Mouse (Mus musculus) heart, postnatal 36 days (tissue): Measurements from ENCODE around the gene Svop. TPM values are rescaled to one million over a fixed set of nuclear protein-coding genes. Genes with fewer than 3 reads are reported as not detected.

Experiments used
- DNase-seq, 2 experiments: peaks; one replicate each; pipeline ENCODE4 v3.0.0; 2021 to 2022
- intact Hi-C: fragments of 180-260 bp; cut with DNase I; formaldehyde crosslinking; loops from one replicate; pipeline ENCODE4 v1.15.1; 2025
- total RNA-seq, 2 experiments: library from RNA; stranded (reverse); gene quantifications; 2 replicates each; pipeline ENCODE4 v1.2.3; 2021

The Svop gene
- total RNA-seq, 2 experiments from 2014 or later: not detected

DNA sequence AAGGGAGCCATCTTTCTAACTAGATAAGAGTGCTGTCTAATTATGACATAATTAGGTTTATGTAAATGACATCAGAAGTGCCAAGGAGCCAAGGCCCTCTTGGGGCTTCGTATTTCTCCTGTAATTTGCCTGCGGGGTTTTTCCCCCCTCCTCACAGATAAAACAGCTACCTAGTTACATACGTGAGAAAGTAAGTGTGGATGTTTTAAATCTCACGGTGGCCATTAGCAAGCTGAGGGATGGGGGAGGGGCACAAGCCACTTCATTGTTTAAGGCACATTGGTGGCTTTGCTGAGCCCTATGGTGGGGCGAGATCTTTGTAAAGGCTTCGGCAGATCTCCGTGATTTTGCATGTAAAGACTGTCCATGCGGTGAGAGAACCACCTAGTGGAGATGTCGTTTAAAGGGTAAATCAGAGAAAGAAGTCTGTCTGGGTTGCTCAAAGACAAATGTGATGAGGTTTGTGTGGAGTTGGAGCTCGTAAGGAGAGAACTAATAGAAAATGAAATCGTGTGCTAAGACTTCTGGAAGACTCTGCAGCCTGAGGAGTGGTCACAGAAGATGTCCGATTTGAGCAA lies 42.5 kb downstream of the Svop start:
- intact Hi-C loops: loop anchor here (5.0 kb wide), 1 partner anchor 197 kb away; no protein-coding TSS in a partner anchor
- DNase-seq: no peak

DNA sequence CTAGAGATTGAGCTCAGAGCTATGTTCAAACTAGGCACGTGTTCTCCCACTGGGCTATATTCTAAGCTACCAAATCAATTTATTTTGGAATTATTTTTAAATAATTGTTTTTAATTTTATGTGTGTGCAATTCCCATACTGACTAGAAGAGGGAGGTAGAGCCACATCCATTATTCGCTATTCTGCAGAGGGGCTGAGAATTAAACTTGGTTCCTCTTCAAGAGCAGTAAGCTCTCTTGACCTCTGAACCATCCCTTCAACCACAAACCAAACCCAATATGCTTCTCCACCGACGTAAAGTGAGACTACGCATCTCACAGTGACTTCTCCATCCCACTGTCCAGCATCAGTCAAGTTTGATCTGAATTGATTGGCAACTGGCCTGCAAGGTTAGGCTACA lies 44.2 kb downstream of the Svop start:
- no peak for DNase-seq
- intact Hi-C loops: loop anchor here (1.0 to 5.0 kb wide), 2 partner anchors 195 to 262 kb away; no protein-coding TSS in a partner anchor

DNA sequence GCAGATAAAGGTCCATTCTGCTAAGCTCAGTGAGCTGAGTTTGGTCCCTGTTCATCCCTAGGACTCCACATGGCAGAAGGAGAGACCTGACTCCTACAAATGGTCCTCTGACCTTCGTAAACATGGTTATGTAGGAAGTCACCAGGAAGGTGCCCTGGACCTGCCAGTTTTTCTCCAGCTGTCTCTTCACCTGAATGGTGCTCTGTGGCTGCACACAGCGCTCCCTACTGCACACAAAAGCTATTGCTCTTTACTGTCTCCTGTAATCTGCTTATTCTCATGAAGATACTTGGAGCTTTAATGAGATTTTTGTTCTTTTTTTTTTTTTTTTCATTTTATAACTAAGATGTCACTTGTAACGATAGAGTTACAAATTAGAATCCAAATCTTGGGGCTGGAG lies 44.8 kb downstream of the Svop start:
- intact Hi-C loops: loop anchor here (1.0 to 5.0 kb wide), 2 partner anchors 194 to 263 kb away; no protein-coding TSS in a partner anchor
- no peak for DNase-seq

DNA sequence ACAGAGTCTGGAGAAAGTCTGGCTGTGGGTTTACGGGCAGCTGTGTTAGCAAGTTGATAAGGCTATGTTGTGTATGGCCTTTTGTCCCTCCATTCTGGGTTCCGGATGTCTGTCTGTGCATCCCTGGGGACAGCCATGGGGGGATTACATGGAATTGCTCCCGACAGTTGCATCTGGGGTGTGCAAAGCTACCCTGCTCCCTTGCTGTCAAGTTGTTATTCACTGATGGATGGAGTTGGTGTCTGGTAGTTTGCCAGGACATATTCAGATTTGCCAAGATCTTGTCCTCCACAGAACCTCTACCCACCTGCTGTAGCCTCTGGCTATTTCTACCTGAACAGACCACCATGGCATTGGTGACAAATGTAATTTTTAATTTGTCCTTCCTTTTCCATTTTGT lies 45.2 kb downstream of the Svop start:
- no peak for DNase-seq

DNA sequence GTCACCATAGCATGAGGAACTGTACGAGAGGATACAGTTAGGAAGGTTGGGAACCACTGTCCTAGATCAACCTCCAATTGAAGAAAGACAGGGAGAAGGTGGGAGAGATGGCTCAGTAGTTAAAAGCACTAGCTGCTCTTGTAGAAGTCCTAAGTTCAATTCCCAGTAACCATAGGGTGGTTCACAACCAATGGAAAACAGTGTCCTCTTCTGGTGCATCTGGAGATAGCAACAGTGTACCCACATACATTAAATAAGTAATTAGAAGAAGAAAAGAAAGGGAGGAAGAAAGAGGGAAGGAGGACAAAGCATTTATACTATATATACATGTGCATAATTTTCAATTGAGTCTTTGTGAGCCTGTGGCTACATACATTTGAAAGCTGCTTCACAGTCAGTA lies 46.2 kb downstream of the Svop start:
- no peak for DNase-seq

More for the DNA sequence above, 45.2 kb downstream of the Svop start:
- intact Hi-C loops: loop anchor here (5.0 kb wide), 1 partner anchor 194 kb away; no protein-coding TSS in a partner anchor

DNA sequence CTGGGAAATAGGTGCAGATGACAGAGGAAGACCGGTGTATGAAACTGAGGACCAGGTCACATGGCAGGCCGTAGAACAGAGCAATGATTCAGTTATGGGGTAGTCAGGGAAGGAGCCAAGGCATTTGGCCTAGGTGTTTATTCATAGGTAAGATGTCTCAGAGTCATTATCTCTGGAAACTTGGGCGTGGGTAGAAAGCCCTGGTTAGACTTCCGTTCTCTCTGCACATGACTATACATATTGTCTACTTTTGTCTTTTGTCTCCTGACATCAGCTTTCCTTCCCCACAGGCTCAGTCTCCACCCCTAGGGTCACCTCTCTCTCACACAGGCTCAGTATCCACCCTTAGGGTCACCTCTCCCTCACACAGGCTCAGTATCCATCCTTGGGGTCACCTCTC lies 47.6 kb downstream of the Svop start:
- DNase-seq: no peak
- intact Hi-C loops: loop anchor here (2.0 kb wide), 1 partner anchor 49 kb away; no protein-coding TSS in a partner anchor

More for the DNA sequence above, 46.2 kb downstream of the Svop start:
- intact Hi-C loops: loop anchor here (1.0 to 5.0 kb wide), 3 partner anchors 50 to 193 kb away; no protein-coding TSS in a partner anchor

DNA sequence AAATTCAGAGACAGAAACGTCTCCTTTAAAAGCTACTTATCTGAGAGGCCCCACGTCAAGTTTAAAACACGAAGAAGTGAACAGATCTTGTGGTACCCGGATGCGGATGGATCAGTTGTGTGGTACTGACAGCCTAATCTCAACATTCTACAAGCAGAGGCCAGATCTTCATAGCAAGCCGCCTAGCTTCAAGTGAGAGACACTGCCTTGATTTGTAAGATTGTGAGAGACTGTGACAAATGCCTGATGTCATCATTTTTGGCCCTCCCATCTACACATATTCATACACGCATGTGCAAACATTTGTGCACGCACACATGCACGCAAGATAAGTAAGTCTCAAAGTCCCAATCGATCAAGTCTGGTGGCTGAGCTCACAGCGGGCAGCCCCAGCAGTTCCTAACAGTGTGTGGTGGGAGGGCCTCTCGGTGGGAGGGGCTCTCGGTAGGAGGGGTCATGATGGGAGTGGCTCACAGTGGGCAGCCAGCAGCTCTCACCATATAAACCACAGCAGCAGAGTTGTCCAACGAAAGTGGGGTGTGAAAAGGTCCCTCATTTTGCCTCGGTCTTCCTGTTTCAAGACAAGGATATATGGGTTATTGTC lies 49.9 kb downstream of the Svop start:
- intact Hi-C loops: no loop called here
- peak in 1 of 2 experiments; percentile 7 for DNase-seq

DNA sequence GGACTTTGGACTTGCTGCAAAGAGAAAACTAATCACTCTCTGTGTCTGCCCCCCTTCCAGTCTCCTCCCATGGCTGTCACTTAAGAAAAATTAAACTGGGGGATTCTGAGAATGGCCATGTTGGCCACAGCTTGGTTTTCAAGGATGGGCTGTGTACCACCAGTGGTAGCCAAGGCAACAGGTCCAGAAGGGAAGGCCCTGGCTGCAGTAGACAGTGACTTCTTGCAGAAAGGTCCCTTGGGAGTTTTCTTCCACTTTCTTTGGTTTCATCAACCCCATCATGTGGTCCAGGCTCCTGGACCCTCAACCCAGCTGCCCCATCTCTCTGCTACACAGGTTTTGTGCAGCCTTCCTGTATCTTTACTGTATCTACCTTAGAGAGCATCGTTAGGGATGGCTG lies 50.5 kb downstream of the Svop start:
- intact Hi-C loops: no loop called here
- DNase-seq: no peak

DNA sequence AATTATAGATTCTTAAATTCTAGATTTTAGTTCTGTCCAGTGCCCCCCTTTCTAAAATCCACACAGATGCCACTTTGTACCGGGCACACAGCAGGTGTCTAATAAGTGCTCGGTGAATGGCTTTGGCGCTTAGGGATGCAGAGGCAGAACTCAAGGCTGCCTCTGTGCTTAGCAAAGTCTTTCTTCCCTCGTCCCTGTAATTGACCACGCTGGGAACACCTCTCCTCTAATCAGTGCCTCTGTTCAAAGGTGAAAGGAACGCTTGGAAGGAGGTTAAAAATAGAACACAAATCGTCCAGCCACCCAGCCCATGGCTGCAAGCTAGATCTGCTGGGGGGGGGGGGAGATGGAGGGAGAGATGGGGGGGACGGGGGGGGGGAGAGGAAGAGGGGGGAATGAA lies 50.9 kb downstream of the Svop start:
- intact Hi-C loops: no loop called here
- no peak for DNase-seq

DNA sequence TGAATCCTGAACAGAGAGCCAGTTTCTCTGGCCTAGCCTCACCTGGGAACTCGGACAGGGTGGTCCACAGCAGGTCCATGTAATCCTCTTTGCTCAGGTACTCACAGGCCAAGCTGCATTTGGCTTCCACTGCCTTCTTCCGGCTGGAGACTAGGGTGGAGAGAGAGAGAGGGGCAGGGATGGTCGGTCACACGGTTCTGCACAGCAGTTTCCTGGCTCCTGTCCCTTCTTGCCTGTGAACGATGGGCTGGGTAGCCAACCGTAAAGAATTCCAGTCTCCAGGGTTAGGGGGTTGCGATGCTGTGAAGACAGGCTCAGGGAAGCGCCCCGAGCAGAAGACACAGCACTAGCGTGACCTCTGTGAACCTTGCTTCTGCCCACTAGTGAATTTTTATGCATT lies 56.3 kb downstream of the Svop start:
- intact Hi-C loops: no loop called here

DNA sequence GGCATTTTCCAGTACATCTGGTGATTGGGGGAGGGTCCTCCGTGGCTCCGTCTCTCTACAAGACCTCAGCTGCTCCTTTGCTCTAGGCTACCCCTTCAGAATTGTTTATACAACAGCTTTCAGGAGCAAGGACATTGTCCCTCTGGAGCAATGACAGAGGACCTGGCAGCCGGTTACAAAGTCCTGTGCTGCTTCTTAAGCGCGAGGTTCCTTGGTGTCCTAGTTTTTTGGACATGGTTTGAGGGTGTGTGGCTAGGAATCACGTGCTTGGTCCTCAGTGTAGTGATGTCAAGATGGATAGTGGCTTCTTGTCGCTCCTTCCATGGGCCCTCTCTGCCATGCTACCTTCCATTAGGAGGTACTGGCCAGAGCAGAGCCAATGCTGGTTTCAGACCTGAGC lies 57.0 kb downstream of the Svop start:
- DNase-seq: no peak
- intact Hi-C loops: no loop called here

More for the DNA sequence above, 56.3 kb downstream of the Svop start:
- DNase-seq: no peak

DNA sequence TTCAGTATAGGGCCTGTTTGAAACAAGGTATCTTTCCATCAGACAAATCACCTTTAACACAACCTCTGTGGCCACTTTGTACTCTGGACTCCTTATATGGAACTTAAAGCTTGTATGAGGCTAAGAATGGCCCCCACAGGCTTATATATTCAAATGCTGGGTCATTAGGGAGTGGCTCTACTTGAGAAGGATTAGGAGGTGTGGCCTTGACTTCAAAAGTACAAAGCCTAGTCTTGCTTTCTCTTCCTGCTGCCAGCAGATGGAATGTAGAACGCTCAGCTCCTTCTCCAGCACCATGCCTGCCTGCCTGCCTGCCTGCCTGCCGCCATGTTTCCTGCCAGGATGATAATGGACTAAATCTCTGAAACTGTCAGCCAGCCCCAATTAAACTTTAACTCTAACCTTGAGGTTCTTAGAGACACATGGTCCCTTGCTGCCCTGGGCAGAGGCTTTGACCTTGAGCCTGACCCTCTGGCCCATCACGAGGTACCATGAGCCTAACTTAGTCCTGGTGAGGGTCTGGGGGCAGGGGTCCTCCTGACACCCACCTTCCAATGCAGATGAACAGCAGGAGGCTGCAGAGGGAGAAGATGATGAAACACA lies 59.1 kb downstream of the Svop start:
- intact Hi-C loops: no loop called here
- no peak for DNase-seq

DNA sequence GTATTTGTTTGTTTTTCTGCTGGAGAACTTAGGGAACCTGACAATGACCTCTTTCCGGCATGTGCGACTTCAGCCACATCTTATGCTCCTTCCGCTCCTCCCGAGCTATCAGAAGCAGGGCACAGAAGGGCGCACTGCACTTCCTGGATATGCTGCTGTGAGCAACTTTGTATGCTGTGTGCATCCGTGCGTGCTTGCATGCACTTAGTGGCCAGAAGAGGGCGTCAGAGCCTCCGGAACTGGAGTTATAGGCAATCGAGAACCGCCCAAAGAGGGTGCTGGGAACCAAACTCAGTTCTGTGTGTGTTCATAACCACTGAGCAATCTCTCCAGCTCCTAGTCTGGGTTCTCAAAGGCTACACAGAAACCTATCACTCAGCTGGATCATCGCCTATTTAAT lies 60.7 kb downstream of the Svop start:
- intact Hi-C loops: no loop called here
- no peak for DNase-seq

DNA sequence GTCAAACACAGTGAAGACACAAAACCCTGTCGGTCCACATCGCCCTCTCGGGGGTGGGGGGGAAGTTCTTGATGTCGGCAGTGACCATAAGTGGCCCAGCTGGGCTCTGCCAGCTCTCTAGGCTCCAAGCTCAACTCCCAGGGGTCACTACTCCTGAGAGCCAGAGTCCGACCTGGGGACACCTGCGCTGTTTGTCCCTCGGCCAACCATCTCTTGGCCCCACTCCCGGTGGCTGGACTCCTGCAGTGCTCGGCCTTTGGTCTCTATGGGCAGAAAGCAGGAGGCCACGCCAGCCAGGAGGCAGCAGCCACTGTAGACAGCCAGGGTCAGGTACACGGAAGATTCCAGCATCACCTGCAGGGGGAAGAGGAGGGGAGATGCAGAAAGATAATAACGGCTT lies 63.3 kb downstream of the Svop start:
- intact Hi-C loops: no loop called here
- no peak for DNase-seq

DNA sequence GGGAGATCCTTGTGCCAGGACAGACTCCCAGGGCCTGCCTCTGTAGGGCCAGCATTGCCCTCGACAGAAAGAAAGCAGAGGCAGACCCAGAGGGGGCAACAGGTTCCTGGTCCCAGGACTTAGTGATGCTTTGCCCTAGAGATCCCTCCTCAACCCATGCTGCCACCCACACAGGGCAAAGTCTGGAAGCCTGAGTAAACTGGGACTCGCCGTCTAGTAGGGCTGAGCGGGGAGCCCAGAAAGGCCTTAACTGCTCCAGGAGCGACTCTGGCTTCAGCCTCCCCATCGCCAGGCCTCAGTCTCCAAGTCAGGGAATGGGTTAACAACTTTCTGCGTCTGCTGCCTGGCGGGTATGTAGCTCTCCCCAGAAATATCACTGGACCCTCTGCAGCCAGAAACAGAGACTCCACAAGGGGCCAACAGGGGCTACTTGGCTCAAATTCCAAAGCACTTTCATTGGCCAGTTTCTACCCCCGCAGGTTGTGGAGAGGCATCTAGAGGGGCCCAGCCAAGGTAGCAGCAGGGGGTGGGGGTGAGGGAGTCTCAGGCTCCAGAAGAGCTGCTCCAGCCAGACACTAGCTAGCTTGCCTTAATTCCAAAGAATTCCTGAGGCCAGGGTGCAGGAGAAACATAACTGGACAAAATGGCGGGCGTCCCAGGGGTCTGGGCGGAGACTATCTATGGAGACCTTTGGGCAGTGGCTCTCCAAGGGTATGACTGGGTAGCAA lies 64.0 kb downstream of the Svop start:
- intact Hi-C loops: no loop called here
- DNase-seq: no peak

DNA sequence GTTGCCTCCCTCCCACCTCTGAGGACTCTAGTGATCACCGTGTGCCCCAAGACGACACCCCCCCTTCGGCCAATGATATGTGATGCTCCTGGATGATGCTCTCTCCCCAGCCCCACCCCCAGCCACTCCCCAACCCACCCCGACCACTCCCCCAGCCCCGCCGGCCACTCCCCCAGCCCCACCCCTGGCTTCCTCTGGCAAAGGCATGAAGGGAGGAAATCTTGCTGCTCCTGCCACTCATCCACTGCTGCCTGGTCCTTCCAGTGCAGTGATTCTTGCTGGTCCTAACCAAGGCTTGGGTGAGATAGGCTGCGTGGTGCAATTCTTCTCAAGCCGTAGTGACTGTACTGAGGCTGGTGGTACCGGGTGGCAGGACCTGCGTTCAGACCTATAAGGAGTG lies 66.5 kb downstream of the Svop start:
- intact Hi-C loops: no loop called here
- no peak for DNase-seq

DNA sequence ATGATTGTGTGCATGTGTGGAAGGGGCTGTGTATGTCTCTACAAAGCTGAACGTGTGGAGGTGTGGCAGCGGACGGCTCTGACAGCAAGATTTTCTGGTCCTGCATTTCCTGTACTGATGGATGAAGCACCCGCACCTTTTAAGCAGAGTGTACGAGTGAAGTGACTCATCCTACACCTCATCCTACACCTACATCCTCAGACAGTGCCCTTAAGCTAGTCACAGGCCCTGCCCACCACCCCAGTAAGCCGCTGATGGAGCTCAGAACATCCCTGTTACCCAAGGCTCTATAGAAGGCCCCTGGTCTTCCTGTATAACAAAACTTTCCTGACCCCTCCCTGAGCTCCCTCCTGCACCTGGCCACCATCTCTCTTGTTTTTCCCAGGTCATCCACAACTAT lies 67.0 kb downstream of the Svop start:
- intact Hi-C loops: no loop called here
- no peak for DNase-seq

DNA sequence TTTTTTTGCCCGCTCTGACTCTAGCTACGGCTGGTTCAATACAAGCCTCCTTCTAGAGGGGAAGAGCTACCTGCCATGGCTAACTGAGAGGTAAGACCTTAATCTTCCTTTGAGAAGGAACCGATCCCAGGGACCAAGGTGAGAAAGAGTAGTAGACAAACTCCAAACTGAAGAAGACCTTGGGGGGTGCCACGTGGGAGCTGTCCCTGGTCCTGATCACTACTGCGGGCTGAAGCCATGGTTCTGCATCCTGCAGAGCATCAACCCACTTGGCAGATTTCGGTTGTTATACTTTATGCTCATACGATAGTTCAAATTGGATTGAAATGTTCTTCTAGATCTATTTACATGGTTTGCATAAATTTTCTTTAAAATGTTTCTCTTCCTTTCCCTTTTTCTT lies 76.2 kb downstream of the Svop start:
- DNase-seq: no peak
- intact Hi-C loops: no loop called here

DNA sequence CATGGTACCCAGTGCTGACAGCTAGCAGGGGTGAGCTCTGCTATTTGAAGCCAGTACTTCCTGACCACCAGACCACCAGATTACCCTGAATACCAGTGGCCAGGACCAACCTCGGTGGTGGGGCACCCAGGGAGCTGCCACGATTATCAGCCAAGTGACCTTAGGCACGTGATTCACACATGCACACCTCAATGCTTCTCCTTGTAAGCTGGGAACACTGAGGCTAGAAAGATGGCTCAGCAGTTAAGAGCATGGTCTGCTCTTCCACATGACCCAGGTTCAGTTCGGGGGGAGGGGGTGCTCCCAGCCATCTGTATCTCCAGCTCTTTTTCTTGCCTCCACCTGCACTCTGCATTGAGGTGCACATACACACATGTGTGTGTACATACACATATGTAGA lies 82.3 kb downstream of the Svop start:
- DNase-seq: no peak
- intact Hi-C loops: no loop called here

DNA sequence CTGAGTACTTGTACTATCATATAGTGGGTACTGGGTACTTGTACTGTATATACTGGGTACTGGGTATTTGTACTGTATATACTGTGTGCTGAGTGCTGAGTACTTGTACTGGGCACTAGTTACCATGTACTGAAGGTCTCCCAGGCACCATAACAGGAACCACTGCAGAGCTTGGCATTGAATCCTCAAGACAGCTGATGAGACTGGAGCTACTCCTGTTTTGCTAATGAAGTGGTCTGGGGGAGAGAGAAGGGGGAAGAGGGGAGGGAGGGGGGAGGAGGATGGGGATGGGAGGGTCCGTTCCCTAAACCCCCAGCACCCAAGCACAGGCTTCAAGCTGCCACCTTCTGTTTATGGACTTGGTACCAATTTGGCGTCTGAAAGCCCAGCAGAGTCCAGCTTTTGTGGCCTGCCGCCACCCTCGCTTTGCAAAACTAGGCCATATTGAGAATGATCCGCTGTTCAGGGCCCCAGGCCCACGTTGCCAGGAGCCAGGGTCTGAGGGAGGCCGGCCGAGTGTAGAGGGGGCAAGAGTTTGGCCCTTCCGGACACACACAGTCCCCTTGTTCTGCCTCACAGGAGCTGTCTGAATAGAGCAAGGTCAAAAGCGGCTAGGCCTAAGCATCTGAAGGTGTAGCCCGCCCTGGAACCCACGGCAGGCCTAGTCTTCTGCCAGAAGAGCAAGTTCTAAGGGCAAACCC lies 83.5 kb downstream of the Svop start:
- no peak for DNase-seq
- intact Hi-C loops: no loop called here

DNA sequence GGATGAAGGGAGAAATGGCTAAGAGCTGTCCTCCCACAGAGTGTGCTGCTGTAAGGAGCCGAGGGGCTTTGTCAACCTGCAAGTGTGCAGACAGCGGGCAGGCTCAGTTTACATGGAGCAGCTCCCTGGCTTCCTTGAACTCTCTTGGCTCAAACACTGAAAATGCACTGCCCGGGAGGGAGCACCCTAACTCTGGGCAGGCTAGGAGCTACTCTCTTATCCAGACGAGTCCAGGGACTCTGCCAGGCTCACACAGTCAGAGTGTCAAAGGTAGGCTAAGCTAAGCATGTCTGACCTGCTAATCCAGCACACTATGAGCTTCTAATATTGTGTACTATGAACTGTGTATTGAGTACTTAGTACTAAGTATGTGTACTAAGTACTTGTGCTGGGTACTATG lies 84.4 kb downstream of the Svop start:
- intact Hi-C loops: no loop called here
- no peak for DNase-seq
